Mouse (Mus musculus) T-helper 2 cell (primary cell): ENCODE data around the gene Pdcd2l.

ENCODE experiments used
- in situ Hi-C: fragments of 300-600 bp; cut with MboI, MseI; formaldehyde crosslinking; loops from one replicate; pipeline ENCODE4 v1.15.1; 2025; ENCODE audit warnings: high pct_unique_total_duplicates

Pdcd2l gene

GRCm38 (mm10) chr7:34147193-34147592 is 49.3 kb downstream of the Pdcd2l start:
- in situ Hi-C loops: loop anchor here (5.0 to 25.0 kb wide), 3 partner anchors 65 to 515 kb away; partner anchors contain the start of gene Kctd15

DNA sequence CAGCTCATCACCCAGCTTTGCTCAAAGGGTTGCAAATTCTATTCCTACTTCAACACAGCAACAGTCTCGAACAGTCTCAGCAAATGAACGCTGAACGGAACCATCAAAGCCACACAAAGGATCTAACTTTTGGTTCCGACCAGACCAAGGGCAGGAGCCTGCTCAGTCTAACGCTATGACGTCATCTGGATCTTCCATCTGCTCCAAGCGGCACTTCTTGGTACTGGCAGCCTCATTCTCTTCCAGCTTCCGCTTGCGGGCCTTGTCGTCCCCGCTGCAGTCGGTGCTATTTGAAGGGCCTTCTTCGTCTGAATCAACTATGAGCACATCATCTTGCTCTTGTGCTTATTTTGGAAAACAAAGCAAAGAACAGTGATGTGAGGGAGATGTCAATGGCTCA is 55.3 kb downstream of the Pdcd2l start:
- in situ Hi-C loops: loop anchor here (25.0 kb wide), 1 partner anchor 521 kb away; the partner anchor contains the start of gene Kctd15

- in situ Hi-C loops: loop anchor here (25.0 kb wide), 1 partner anchor 523 kb away; the partner anchor contains the start of gene Kctd15
These were observed 57.0 kb downstream of the Pdcd2l start for GRCm38 (mm10) chr7:34139493-34139892.
